In the genomic region with DNA sequence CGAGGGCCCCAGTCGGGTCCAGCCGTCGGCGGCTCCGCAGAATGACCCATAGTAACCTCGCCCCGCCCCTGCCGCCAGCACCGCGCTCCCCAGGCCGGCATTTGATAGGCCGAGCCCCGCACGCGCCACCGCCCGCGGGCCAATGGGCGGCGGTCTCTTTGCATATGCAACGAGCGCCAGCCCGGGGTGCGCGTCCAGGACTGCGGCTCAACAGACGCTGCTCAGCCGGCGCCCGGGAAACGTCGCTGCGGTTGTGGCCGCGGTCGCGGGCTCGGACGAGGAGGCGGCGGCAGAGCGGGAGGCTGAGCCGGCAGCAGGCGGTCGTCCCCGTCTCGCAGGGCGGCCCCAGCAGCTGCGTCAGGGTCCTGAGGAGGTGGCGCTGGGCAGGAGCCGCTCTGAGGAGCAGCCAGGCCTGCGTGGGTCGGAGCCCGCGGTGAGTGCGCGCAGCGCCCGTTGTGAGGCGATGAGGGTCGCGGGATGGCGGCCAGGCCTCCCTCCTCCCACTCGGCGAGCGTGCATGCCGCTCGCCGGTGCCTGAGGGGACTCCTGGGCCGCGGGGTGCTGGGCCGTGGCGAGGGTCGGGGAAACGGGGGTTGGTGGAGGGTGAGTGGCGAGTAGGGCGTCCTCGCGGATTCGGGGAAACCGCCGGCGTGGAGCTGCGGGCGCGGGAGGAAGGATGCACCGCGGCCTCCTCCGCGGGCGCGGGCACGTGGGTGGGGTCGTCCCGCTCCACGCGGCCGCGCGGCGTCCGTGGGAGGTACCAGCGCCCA, we compare ENCODE assay signal across 8 mouse cellular contexts. TPM values are rescaled to one million over a fixed set of nuclear protein-coding genes. Genes with fewer than 3 reads are reported as not detected.
DNase-seq lines count a peak whose midpoint lies in the region; ATAC-seq and TF ChIP-seq lines count a peak whose summit lies in the region.

A gene (plus strand): TSS at position 155 of the 770 bp plus-strand sequence.
A gene (plus strand): TSS at position 368 of the 770 bp plus-strand sequence.

- ATAC-seq in embryonic facial prominence, embryonic 14.5 days (ENCODE audit: low read depth), result peak; percentile 100
- peak; percentile 99 for ATAC-seq in limb, embryonic 13.5 days (ENCODE audit: low FRiP score, low read depth)
- peak; percentile 100 for ATAC-seq in midbrain, embryonic 15.5 days (replicated peaks)

- peak; percentile 96 for DNase-seq in A20 (ENCODE audit: low read depth, low spot score)
- DNase-seq in embryonic facial prominence, embryonic 14.5 days (ENCODE audit: low spot score), result peak; percentile 99
- peak; percentile 94 for DNase-seq in heart, adult 8-10 months (ENCODE audit: low spot score)
- DNase-seq in kidney, adult 8-10 months, result peak; percentile 97
- DNase-seq in spleen, adult 18-20 months, result peak; percentile 92 to 95

- no peak for TF ChIP-seq CTCF in bone marrow, adult 2 months (IDR thresholded peaks at IDR 0.05; ENCODE audit: control insufficient read depth, insufficient read depth, low read length)

- no peaks in the 10 kb centered on the region for H3K9me3 ChIP-seq in embryonic facial prominence, embryonic 14.5 days (ENCODE audit: control insufficient read depth, low read length)
- H3K9me3 ChIP-seq in limb, embryonic 13.5 days, result no peaks in the 10 kb centered on the region
- no peaks in the 10 kb centered on the region for H3K9me3 ChIP-seq in midbrain, embryonic 15.5 days

- H3K4me1 ChIP-seq in bone marrow, adult 2 months (ENCODE audit: control insufficient read depth, insufficient read depth, low read length), result no peaks in the 10 kb centered on the region
- H3K4me1 ChIP-seq in embryonic facial prominence, embryonic 14.5 days (ENCODE audit: control insufficient read depth, insufficient read depth, low read length), result peaks cover 20% of the 10 kb centered on the region
- H3K4me1 ChIP-seq in limb, embryonic 13.5 days, result peaks cover 48% of the 10 kb centered on the region
- peaks cover 33% of the 10 kb centered on the region for H3K4me1 ChIP-seq in midbrain, embryonic 15.5 days

- no peaks in the 10 kb centered on the region for H3K27me3 ChIP-seq in embryonic facial prominence, embryonic 14.5 days (replicated peaks; ENCODE audit: control insufficient read depth, insufficient read depth, low read length)
- H3K27me3 ChIP-seq in limb, embryonic 13.5 days, result no peaks in the 10 kb centered on the region
- H3K27me3 ChIP-seq in midbrain, embryonic 15.5 days (replicated peaks), result no peaks in the 10 kb centered on the region

- H3K27ac ChIP-seq in bone marrow, adult 2 months (ENCODE audit: control insufficient read depth, insufficient read depth, low read depth, low read length, poor library complexity), result peak within 1 kb of the TSS; percentile 65
- peak within 1 kb of the TSS; percentile 97 for H3K27ac ChIP-seq in embryonic facial prominence, embryonic 14.5 days (replicated peaks; ENCODE audit: low read depth, low read length)
- H3K27ac ChIP-seq in limb, embryonic 13.5 days, result peak within 1 kb of the TSS; percentile 96
- peak within 1 kb of the TSS; percentile 95 for H3K27ac ChIP-seq in midbrain, embryonic 15.5 days

- H3K4me2 ChIP-seq in embryonic facial prominence, embryonic 14.5 days (ENCODE audit: low read depth, low read length), result peak within 1 kb of the TSS; percentile 82
- peak within 1 kb of the TSS; percentile 82 for H3K4me2 ChIP-seq in limb, embryonic 13.5 days (replicated peaks)
- H3K4me2 ChIP-seq in midbrain, embryonic 15.5 days, result peak within 1 kb of the TSS; percentile 67

- under 1% methylated on average over 103 of the region's 104 CpGs for WGBS in bone marrow, adult 2 months
- 1% methylated on average over 33 of the region's 104 CpGs for WGBS in embryonic facial prominence, embryonic 14.5 days
- under 1% methylated on average over 99 of the region's 104 CpGs for WGBS in limb, embryonic 13.5 days
- under 1% methylated on average over 104 of the region's 104 CpGs for WGBS in midbrain, embryonic 15.5 days

- peak within 1 kb of the TSS; percentile 71 for H3K4me3 ChIP-seq in bone marrow, adult 2 months (replicated peaks; ENCODE audit: control insufficient read depth, low read depth, low read length)
- peak within 1 kb of the TSS; percentile 93 for H3K4me3 ChIP-seq in embryonic facial prominence, embryonic 14.5 days (ENCODE audit: low read depth, low read length)
- peak within 1 kb of the TSS; percentile 92 for H3K4me3 ChIP-seq in limb, embryonic 13.5 days
- peak within 1 kb of the TSS; percentile 65 for H3K4me3 ChIP-seq in midbrain, embryonic 15.5 days

- H3K9ac ChIP-seq in embryonic facial prominence, embryonic 14.5 days (ENCODE audit: low read depth, low read length), result peak within 1 kb of the TSS; percentile 96
- peak within 1 kb of the TSS; percentile 97 for H3K9ac ChIP-seq in limb, embryonic 13.5 days
- H3K9ac ChIP-seq in midbrain, embryonic 15.5 days, result peak within 1 kb of the TSS; percentile 87

- no peaks in the 10 kb centered on the region for H3K36me3 ChIP-seq in embryonic facial prominence, embryonic 14.5 days (ENCODE audit: control insufficient read depth, insufficient read depth, low read length)
- no peaks in the 10 kb centered on the region for H3K36me3 ChIP-seq in limb, embryonic 13.5 days
- H3K36me3 ChIP-seq in midbrain, embryonic 15.5 days (replicated peaks), result no peaks in the 10 kb centered on the region

- TF ChIP-seq POLR2A in bone marrow, adult 2 months (IDR thresholded peaks at IDR 0.05; ENCODE audit: borderline replicate concordance, control insufficient read depth, low read depth, low read length), result peak; percentile 88; the same call in 1 of the 2 replicates

RNA-seq across cellular contexts. Expression of the first gene that starts in this region (rescaled TPM):
- 1.5 and 4.2 TPM in 2 replicates for polyA plus RNA-seq in bone marrow, adult 2 months (2011; ENCODE audit: insufficient read depth, insufficient read length, low replicate concordance, missing spikeins)
- polyA plus RNA-seq in embryonic facial prominence, embryonic 14.5 days (2014; fragmentation: Nextera tagmentation; extraction: Ambion mirVana), result 71.3 and 76.9 TPM in 2 replicates
- total RNA-seq in heart, adult 8-10 months (2022), result 1 to 10 TPM; 3.1 to 5.5 (median 3.8) TPM
- polyA plus RNA-seq in limb, embryonic 13.5 days (2015; fragmentation: Nextera tagmentation; extraction: Ambion mirVana), result 76.8 and 83.2 TPM in 2 replicates
- polyA plus RNA-seq in midbrain, embryonic 15.5 days (2015; fragmentation: Nextera tagmentation; extraction: Ambion mirVana), result 98.9 and 106 TPM in 2 replicates

RNA-seq across cellular contexts. Expression of the second gene that starts in this region (rescaled TPM):
- polyA plus RNA-seq in bone marrow, adult 2 months (2011; ENCODE audit: insufficient read depth, insufficient read length, low replicate concordance, missing spikeins), result 1.8 and 3.8 TPM in 2 replicates
- polyA plus RNA-seq in embryonic facial prominence, embryonic 14.5 days (2014; fragmentation: Nextera tagmentation; extraction: Ambion mirVana), result 3.7 and 4.8 TPM in 2 replicates
- total RNA-seq in heart, adult 8-10 months (2022), result 1 to 10 TPM; 1.0 to 1.2 (median 1.1) TPM
- polyA plus RNA-seq in limb, embryonic 13.5 days (2015; fragmentation: Nextera tagmentation; extraction: Ambion mirVana), result 4.3 and 4.4 TPM in 2 replicates
- polyA plus RNA-seq in midbrain, embryonic 15.5 days (2015; fragmentation: Nextera tagmentation; extraction: Ambion mirVana), result 1.8 and 2.2 TPM in 2 replicates

Comparison
In these comparisons a context has a peak if more than half of its experiments do, and no peak if none do; other contexts are left out.
1. Peak in every context shown above with its lines: DNase-seq, ATAC-seq, H3K4me3 ChIP-seq and H3K27ac ChIP-seq.
2. RNA of the first gene that starts in this region (polyA plus RNA-seq): 98.9 to 106 TPM in midbrain, embryonic 15.5 days, 76.8 to 83.2 TPM in limb, embryonic 13.5 days and 71.3 to 76.9 TPM in embryonic facial prominence, embryonic 14.5 days; 1.5 to 4.2 TPM in bone marrow, adult 2 months; every median in the first group is over 10 times any median in the second.